Mouse (Mus musculus): ENCODE measurements around the gene Sephs2. TPM values are rescaled to one million over a fixed set of nuclear protein-coding genes. Genes with fewer than 3 reads are reported as not detected.
A peak's percentile ranks its signal among the peaks of the same experiment; 100 is the strongest.

Sephs2 gene
- total and polyA plus RNA-seq, 3 experiments: 14.8 to 32.9 (median 27.2) TPM

GRCm38 (mm10) chr7:127278311-127278710 is 4.5 kb upstream of the Sephs2 start:
- no peak overlapping the region for H3K27ac ChIP-seq
- 35% methylated on average over 8 of the region's 8 CpGs for whole genome bisulfite sequencing
- no peak overlapping the region for H3K4me3 ChIP-seq
- no peak for TF ChIP-seq EP300 (IDR thresholded peaks at IDR 0.05; ENCODE audit: insufficient read depth, low read depth, low read length)
- TF ChIP-seq POLR2A (IDR thresholded peaks at IDR 0.05; ENCODE audit: insufficient read depth, low read depth, low read length): no peak
- TF ChIP-seq CTCF (IDR thresholded peaks at IDR 0.05): peak; percentile 55
- intact Hi-C loops (cut with DNase I): no loop called here
- H3K27me3 ChIP-seq (ENCODE audit: control insufficient read depth, insufficient read depth, low read length): no peaks in the 10 kb centered on the region
- H3K79me2 ChIP-seq (replicated peaks; ENCODE audit: control insufficient read depth, insufficient read depth, low read length): no peaks in the 10 kb centered on the region
- no peaks in the 10 kb centered on the region; the same call in 1 of the 2 replicates for H3K4me1 ChIP-seq (ENCODE audit: control insufficient read depth, insufficient read depth, low read length)
- H3K36me3 ChIP-seq (ENCODE audit: control insufficient read depth, insufficient read depth, low read length): no peaks in the 10 kb centered on the region
- no peak overlapping the region for H3K9ac ChIP-seq (ENCODE audit: low read depth, low read length)
- no peak for DNase-seq

- no peak for TF ChIP-seq EP300 (IDR thresholded peaks at IDR 0.05; ENCODE audit: insufficient read depth, low read depth, low read length)
- no peak for TF ChIP-seq CTCF (IDR thresholded peaks at IDR 0.05)
- no peak for TF ChIP-seq POLR2A (IDR thresholded peaks at IDR 0.05; ENCODE audit: insufficient read depth, low read depth, low read length)
- H3K27me3 ChIP-seq (ENCODE audit: control insufficient read depth, insufficient read depth, low read length): no peaks in the 10 kb centered on the region
- H3K4me1 ChIP-seq (ENCODE audit: control insufficient read depth, insufficient read depth, low read length): peaks cover 5% of the 10 kb centered on the region
- no peak overlapping the region for H3K27ac ChIP-seq
- no peak for DNase-seq
- WGBS: 71% methylated on average over 5 of the region's 5 CpGs
- intact Hi-C loops (cut with DNase I): no loop called here
- peaks cover under 1% of the 10 kb centered on the region; the same call in 1 of the 2 replicates for H3K36me3 ChIP-seq (ENCODE audit: control insufficient read depth, insufficient read depth, low read length)
- no peaks in the 10 kb centered on the region for H3K79me2 ChIP-seq (replicated peaks; ENCODE audit: control insufficient read depth, insufficient read depth, low read length)
- no peak overlapping the region for H3K4me3 ChIP-seq
- H3K9ac ChIP-seq (ENCODE audit: low read depth, low read length): no peak overlapping the region
Observed at GRCm38 (mm10) chr7:127276519-127276961, 2.7 kb upstream of the Sephs2 start.

- 10% methylated on average over 50 of the region's 50 CpGs for WGBS
- TF ChIP-seq POLR2A (IDR thresholded peaks at IDR 0.05; ENCODE audit: insufficient read depth, low read depth, low read length) (no peak), CTCF (IDR thresholded peaks at IDR 0.05) (peak; percentile 11; the same call in 1 of the 2 replicates), EP300 (IDR thresholded peaks at IDR 0.05; ENCODE audit: insufficient read depth, low read depth, low read length) (0 out of 2 replicates have a peak, but pooled peaks have one; percentile 18)
Observed at GRCm38 (mm10) chr7:127273118-127273923, 534 bp downstream of the Sephs2 start.

GRCm38 (mm10) chr7:127272566-127272965 is 1.3 kb downstream of the Sephs2 start:
- TF ChIP-seq CTCF (IDR thresholded peaks at IDR 0.05) (no peak), POLR2A (IDR thresholded peaks at IDR 0.05; ENCODE audit: insufficient read depth, low read depth, low read length) (no peak), EP300 (IDR thresholded peaks at IDR 0.05; ENCODE audit: insufficient read depth, low read depth, low read length) (no peak)
- no peaks in the 10 kb centered on the region for H3K79me2 ChIP-seq (replicated peaks; ENCODE audit: control insufficient read depth, insufficient read depth, low read length)
- no peak overlapping the region for H3K9ac ChIP-seq (ENCODE audit: low read depth, low read length)
- no peaks in the 10 kb centered on the region for H3K27me3 ChIP-seq (ENCODE audit: control insufficient read depth, insufficient read depth, low read length)
- peak overlapping the region; percentile 82 for H3K4me3 ChIP-seq
- H3K4me1 ChIP-seq (ENCODE audit: control insufficient read depth, insufficient read depth, low read length): peaks cover 5% of the 10 kb centered on the region
- no peak for DNase-seq
- intact Hi-C loops (cut with DNase I): no loop called here
- no peak overlapping the region for H3K27ac ChIP-seq
- H3K36me3 ChIP-seq (ENCODE audit: control insufficient read depth, insufficient read depth, low read length): peaks cover 5% of the 10 kb centered on the region; the same call in 1 of the 2 replicates
- 88% methylated on average over 15 of the region's 15 CpGs for WGBS

More at GRCm38 (mm10) chr7:127273118-127273923, 534 bp downstream of the Sephs2 start:
- H3K36me3 ChIP-seq (ENCODE audit: control insufficient read depth, insufficient read depth, low read length): peaks cover 5% of the 10 kb centered on the region; the same call in 1 of the 2 replicates
- H3K4me3 ChIP-seq: peak overlapping the region; percentile 82
- intact Hi-C loops (cut with DNase I): no loop called here
- peaks cover 5% of the 10 kb centered on the region for H3K4me1 ChIP-seq (ENCODE audit: control insufficient read depth, insufficient read depth, low read length)
- peak overlapping the region; percentile 98 for H3K9ac ChIP-seq (ENCODE audit: low read depth, low read length)
- no peak for DNase-seq
- H3K27me3 ChIP-seq (ENCODE audit: control insufficient read depth, insufficient read depth, low read length): no peaks in the 10 kb centered on the region
- H3K27ac ChIP-seq: peak overlapping the region; percentile 92
- no peaks in the 10 kb centered on the region for H3K79me2 ChIP-seq (replicated peaks; ENCODE audit: control insufficient read depth, insufficient read depth, low read length)

- no peaks in the 10 kb centered on the region for H3K79me2 ChIP-seq (replicated peaks; ENCODE audit: control insufficient read depth, insufficient read depth, low read length)
- peaks cover 5% of the 10 kb centered on the region; the same call in 1 of the 2 replicates for H3K36me3 ChIP-seq (ENCODE audit: control insufficient read depth, insufficient read depth, low read length)
- H3K9ac ChIP-seq (ENCODE audit: low read depth, low read length): no peak overlapping the region
- no peaks in the 10 kb centered on the region for H3K27me3 ChIP-seq (ENCODE audit: control insufficient read depth, insufficient read depth, low read length)
- H3K4me1 ChIP-seq (ENCODE audit: control insufficient read depth, insufficient read depth, low read length): peaks cover 5% of the 10 kb centered on the region
- no peak overlapping the region for H3K4me3 ChIP-seq
- DNase-seq: no peak
- no peak overlapping the region for H3K27ac ChIP-seq
- TF ChIP-seq EP300 (IDR thresholded peaks at IDR 0.05; ENCODE audit: insufficient read depth, low read depth, low read length) (no peak), POLR2A (IDR thresholded peaks at IDR 0.05; ENCODE audit: insufficient read depth, low read depth, low read length) (no peak), CTCF (IDR thresholded peaks at IDR 0.05) (no peak)
- 94% methylated on average over 4 of the region's 4 CpGs for WGBS
- intact Hi-C loops (cut with DNase I): no loop called here
Observed at GRCm38 (mm10) chr7:127271093-127271492, 2.8 kb downstream of the Sephs2 start.

DNA sequence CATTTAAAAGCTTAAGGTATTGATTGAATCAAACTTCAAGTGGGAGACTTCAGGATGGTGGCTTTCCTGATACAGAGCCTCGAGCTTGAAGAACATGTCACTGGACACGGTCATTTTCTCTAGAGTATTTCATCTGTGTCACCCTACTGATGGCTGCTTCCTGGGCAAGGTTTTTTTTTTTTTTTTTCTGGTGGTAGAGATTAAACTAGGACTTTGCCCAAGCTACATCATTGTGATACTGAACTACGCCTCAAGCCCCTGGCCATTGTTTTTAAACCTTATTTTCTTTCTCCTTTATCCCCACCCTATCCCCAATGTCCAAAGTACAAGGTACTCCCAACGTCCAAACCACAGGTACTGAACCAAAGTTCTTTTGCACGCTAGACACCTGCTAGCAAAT is 3.2 kb downstream of the Sephs2 start:
- H3K4me3 ChIP-seq: no peak overlapping the region
- intact Hi-C loops (cut with DNase I): no loop called here

More for the DNA sequence above, 3.2 kb downstream of the Sephs2 start:
- TF ChIP-seq POLR2A (IDR thresholded peaks at IDR 0.05; ENCODE audit: insufficient read depth, low read depth, low read length) (no peak), EP300 (IDR thresholded peaks at IDR 0.05; ENCODE audit: insufficient read depth, low read depth, low read length) (no peak), CTCF (IDR thresholded peaks at IDR 0.05) (no peak)
- H3K27ac ChIP-seq: no peak overlapping the region
- 89% methylated on average over 5 of the region's 5 CpGs for WGBS
- H3K27me3 ChIP-seq (ENCODE audit: control insufficient read depth, insufficient read depth, low read length): no peaks in the 10 kb centered on the region
- DNase-seq: no peak
- H3K36me3 ChIP-seq (ENCODE audit: control insufficient read depth, insufficient read depth, low read length): peaks cover 5% of the 10 kb centered on the region; the same call in 1 of the 2 replicates
- H3K79me2 ChIP-seq (replicated peaks; ENCODE audit: control insufficient read depth, insufficient read depth, low read length): no peaks in the 10 kb centered on the region
- H3K9ac ChIP-seq (ENCODE audit: low read depth, low read length): no peak overlapping the region
- H3K4me1 ChIP-seq (ENCODE audit: control insufficient read depth, insufficient read depth, low read length): peaks cover 5% of the 10 kb centered on the region

All from heart, adult 2 months (tissue).